Comparison of ENCODE assay signal across 11 mouse cellular contexts in genomic region chr12:44515066-44515465, GRCm38 (mm10).
A peak's percentile ranks its signal among the peaks of the same experiment; 100 is the strongest.
DNase-seq lines count a peak whose midpoint lies in the region.
"Had no signal": no experiment of that assay in that cellular context is flagged by ENCODE, and none has a peak within 500 bp of the region (broad histone marks: within the 10 kb centered on the region; RNA-seq: fewer than 3 reads in every experiment).

No protein-coding gene starts in this region.

- DNase-seq in layer of hippocampus, adult 11-12 months (ENCODE audit: low spot score) = peak; percentile 44
- no peak for DNase-seq in layer of hippocampus, adult 9-10 months (ENCODE audit: low spot score)
- DNase-seq in cerebellum, adult 11 months = peak; percentile 43
- DNase-seq in cerebellum, postnatal 10 days = peak; percentile 84 to 90
- peak; percentile 46 to 57 for DNase-seq in layer of hippocampus, postnatal 10 days (ENCODE audit: low spot score in 2 of 2)
- no peak for DNase-seq in heart, postnatal 10 days
- no peak for DNase-seq in liver
- no peak for DNase-seq in heart, adult 11 months
- DNase-seq: gastrocnemius, postnatal 36 days; kidney, postnatal 14 days; midbrain, embryonic 14.5 days had no signal

- intact Hi-C loops in heart, postnatal 10 days (cut with DNase I) = no loop called here

Comparison
In these comparisons a context has a peak if more than half of its experiments do, and no peak if none do; other contexts are left out.
1. DNase-seq: peak in layer of hippocampus, adult 11-12 months (single experiment), cerebellum, adult 11 months (single experiment), cerebellum, postnatal 10 days (2 of 2) and layer of hippocampus, postnatal 10 days (2 of 2); none in layer of hippocampus, adult 9-10 months (single experiment), heart, postnatal 10 days (0 of 2), liver (single experiment) and heart, adult 11 months (single experiment).